Mouse (Mus musculus) brain, embryonic 14.5 days (tissue): ENCODE data around the gene Abhd16b. TPM values are rescaled to one million over a fixed set of nuclear protein-coding genes. Genes with fewer than 3 reads are reported as not detected.

Experiments used
- DNase-seq: peaks from one replicate; pipeline ENCODE4 v3.0.0-alpha.2; 2011; ENCODE audit warnings: low read depth
- CTCF ChIP-seq: fragments of 200-500 bp; IDR thresholded peaks from 2 replicates; pipeline ENCODE4 v1.5.1; 2012; ENCODE audit warnings: inconsistent platforms, mild to moderate bottlenecking, moderate library complexity, borderline replicate concordance; ENCODE audit not compliant: insufficient read depth, insufficient read length; ENCODE audit errors: extremely low read depth
- POLR2A ChIP-seq: fragments of 200-500 bp; IDR thresholded peaks from 2 replicates; pipeline ENCODE4 v1.6.1; 2012; ENCODE audit warnings: mild to moderate bottlenecking, inconsistent platforms, borderline replicate concordance; ENCODE audit not compliant: poor library complexity, insufficient read depth, insufficient read length, severe bottlenecking; ENCODE audit errors: extremely low read depth
- polyA plus RNA-seq: library from polyadenylated mRNA; depleted of rRNA; stranded (reverse); fragments of >200 nt; gene quantifications from 2 replicates; pipeline ENCODE4 v1.2.3, GENCODE M21; 2012

Abhd16b gene
- polyA plus RNA-seq, 1 experiment: not detected

GRCm38 (mm10) chr2:181463008-181463738 is 29.8 kb upstream of the Abhd16b start:
- DNase-seq: peak; percentile 58
- TF ChIP-seq POLR2A: no peak
- no peak for TF ChIP-seq CTCF

DNA sequence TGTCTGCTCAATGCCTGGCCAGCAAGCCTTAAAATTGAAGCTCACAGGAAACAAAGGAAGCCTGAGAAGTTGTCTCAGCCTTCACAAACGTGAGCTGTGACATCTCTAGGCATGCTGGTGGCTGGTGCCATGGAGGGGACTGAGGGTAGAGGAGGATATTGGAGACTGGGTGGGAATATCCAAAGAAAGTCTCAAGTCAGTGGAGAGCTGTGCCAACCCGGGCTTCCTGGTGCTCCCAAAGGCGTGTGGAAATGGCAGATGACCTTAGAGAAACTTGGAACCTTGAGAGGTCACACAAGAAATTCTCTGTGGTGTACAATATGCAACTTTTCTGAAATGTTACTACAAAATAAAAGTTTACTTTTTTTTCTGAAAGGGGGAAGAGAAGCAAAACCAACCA is 27.6 kb upstream of the Abhd16b start:
- no peak for DNase-seq
- TF ChIP-seq CTCF (no peak), POLR2A (no peak)

GRCm38 (mm10) chr2:181470285-181470684 is 22.7 kb upstream of the Abhd16b start:
- TF ChIP-seq POLR2A (no peak), CTCF (no peak)
- no peak for DNase-seq

DNA sequence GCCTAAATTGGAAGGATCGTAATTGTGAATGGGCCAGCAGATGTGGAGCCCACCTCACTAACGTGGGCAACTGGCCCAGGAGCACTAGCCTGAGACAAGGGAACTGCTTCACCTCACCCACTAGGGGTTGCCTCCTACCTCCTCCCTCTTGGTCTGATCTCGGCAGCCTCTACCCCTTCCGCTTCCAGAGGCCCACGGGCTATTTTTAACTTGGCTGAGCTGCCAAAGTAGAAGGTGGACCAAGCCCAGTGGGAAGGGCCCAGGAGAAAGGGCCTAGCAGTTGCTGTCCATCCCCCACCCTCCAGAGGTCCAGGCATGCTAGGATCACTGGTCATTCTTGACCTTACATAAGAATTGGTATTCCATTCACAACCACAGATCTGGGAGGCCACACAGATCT is 21.8 kb upstream of the Abhd16b start:
- DNase-seq: no peak
- TF ChIP-seq CTCF (no peak), POLR2A (no peak)

DNA sequence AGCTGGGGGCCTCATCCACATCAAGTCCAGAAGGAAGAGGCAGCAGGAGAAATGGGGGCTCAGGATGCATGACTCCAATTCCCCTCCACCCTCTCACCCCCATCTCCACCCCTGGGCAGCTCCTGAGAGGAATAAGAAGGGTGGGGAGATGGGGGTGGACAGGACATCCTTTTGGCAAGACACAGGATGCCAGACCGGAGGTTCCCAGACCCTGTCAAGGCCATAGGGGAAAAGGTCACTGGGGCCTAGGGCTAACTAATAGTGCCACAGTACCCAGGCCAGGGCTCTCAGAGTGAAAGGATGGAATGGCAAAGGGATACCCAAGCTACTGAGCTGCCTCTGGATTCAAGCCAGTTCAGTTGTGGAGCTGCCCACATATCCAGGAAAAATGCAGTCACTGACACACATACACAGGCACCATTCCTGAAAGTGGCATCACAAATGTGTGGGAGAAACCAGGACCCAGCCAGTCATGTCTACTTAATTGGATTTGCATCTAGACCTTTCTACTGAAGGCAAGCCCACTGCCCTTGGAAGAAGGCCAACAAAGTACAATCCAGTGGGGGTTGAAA is 20.7 kb upstream of the Abhd16b start:
- TF ChIP-seq POLR2A (no peak), CTCF (no peak)
- no peak for DNase-seq

DNA sequence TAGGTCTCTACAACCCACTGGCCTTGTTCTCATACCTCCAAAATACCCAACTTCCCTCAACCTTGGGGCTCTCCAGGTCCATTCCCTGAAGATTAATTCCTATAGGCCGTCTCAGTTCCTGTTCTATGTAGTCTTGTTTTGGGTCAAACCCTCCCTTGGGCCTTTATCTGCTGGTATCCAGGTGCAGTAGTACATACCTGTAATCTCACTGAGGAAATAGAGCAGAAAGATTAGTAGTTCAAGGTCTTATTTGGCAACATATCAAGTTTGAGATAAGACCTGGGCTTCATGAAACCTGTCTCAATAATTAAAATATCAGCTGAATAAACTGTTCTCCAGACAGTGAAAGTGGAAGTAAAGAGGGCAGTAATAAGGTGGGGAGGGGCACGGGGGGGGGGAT is 9.9 kb upstream of the Abhd16b start:
- DNase-seq: no peak

GRCm38 (mm10) chr2:181483562-181484318 is 9.3 kb upstream of the Abhd16b start:
- DNase-seq: no peak
- no peak for TF ChIP-seq POLR2A
- peak; percentile 6; the same call in 1 of the 2 replicates for TF ChIP-seq CTCF

More for the DNA sequence above, 9.9 kb upstream of the Abhd16b start:
- TF ChIP-seq POLR2A (no peak), CTCF (no peak)

DNA sequence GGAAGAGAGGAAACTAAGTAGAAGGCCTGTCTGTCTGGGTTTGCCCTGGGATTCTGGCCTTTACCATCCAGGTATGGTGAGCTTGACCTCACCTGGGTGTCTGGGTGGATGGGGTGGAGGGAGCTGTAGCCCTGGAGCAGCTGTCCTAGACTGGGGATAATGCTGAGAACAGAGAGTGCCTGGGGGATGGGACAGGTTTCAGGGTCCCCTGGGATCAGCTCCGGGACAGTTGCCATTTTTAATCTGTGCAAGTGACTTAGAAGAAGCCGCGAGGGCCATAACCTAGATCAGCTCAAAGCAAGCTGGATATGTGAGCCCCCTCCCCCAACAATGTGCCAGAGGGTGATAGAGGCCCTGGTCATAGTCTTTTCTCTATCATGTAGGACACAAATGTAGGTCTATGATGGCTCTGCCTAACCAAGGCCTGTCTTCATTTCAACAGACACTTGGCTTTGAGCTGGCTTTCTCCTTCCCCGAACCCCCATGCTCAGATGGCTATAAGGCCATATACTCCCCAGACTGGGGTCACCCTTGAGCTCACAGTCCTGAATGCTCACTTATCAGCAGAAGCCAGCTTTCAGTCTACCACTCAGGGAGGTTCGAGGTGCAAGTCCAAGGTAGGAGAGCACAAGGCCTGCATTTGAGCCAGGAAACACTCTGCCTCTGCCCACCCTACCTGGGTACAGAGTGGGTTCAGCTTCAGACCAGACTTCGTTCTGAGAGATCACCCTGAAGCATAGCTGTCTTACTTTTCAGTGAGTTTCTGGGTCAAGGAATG is 8.4 kb upstream of the Abhd16b start:
- DNase-seq: no peak
- TF ChIP-seq POLR2A: no peak
- TF ChIP-seq CTCF: no peak

DNA sequence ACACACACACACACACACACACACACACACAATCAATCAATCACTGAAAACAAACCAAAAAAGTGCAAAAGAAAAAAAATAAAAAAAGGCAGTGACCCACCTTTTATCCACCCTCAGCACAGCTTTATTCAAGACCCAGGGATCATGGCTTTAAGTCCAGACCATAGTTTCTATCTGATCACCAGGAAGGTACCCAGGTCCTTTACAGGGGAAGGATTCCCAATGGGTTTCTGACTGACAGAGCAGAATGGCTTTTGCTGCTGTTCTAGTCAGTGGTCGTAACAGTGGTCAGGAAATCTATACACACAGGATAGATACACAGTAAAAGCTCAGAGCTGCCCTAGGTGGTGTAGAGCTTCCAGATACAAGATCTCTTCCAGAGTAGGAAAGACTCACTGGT is 7.3 kb upstream of the Abhd16b start:
- TF ChIP-seq CTCF (no peak), POLR2A (no peak)
- no peak for DNase-seq

GRCm38 (mm10) chr2:181487338-181488277 is 5.4 kb upstream of the Abhd16b start:
- DNase-seq: no peak

More at GRCm38 (mm10) chr2:181487338-181488277, 5.4 kb upstream of the Abhd16b start:
- TF ChIP-seq CTCF (no peak), POLR2A (no peak)
